Mouse (Mus musculus) ES-E14 (cell line): ENCODE measurements around the gene Bloc1s3. TPM values are rescaled to one million over a fixed set of nuclear protein-coding genes. Genes with fewer than 3 reads are reported as not detected.
A peak's percentile ranks its signal among the peaks of the same experiment; 100 is the strongest.

Source experiments
- DNase-seq: peaks from one replicate; pipeline ENCODE4 v3.0.0-alpha.2; 2013; ENCODE audit warnings: low read depth, low spot score
- H3K27ac ChIP-seq: 2 replicates; pipeline ENCODE4 v1.5.1; 2012; ENCODE audit warnings: low read depth, mild to moderate bottlenecking, low read length, moderate library complexity, mixed read lengths; ENCODE audit not compliant: poor library complexity, insufficient read depth, severe bottlenecking
- H3K36me3 ChIP-seq: 2 replicates; pipeline ENCODE4 v1.6.1; 2012; ENCODE audit warnings: mild to moderate bottlenecking, low read length, moderate library complexity, mixed read lengths; ENCODE audit not compliant: control insufficient read depth, poor library complexity, insufficient read depth, severe bottlenecking
- H3K4me1 ChIP-seq, 2 experiments: fragments of 150-350 bp in 1 of 2; sonication (generic) in 1 of 2; 2 replicates each; pipeline ENCODE4 v1.6.1; 2012; ENCODE audit warnings: low read length in 2 of 2, mild to moderate bottlenecking in 1 of 2, mixed read lengths in 1 of 2; ENCODE audit not compliant: control insufficient read depth in 2 of 2, insufficient read depth in 2 of 2, poor library complexity in 1 of 2
- H3K4me3 ChIP-seq, 2 experiments: fragments of 150-350 bp in 1 of 2; sonication (generic) in 1 of 2; 2 replicates each; pipeline ENCODE4 v1.5.1; 2012; ENCODE audit warnings: low read length in 2 of 2, low read depth in 1 of 2, mild to moderate bottlenecking in 1 of 2, mixed read lengths in 1 of 2; ENCODE audit not compliant: insufficient read depth in 1 of 2, poor library complexity in 1 of 2, severe bottlenecking in 1 of 2
- H3K9ac ChIP-seq: 2 replicates; pipeline ENCODE4 v1.6.1; 2012; ENCODE audit warnings: low read depth, mild to moderate bottlenecking, low read length, mixed read lengths; ENCODE audit not compliant: poor library complexity, insufficient read depth, severe bottlenecking
- H3K9me3 ChIP-seq: fragments of 150-350 bp; sonication (generic); 2 replicates; pipeline ENCODE4 v1.6.1; 2012; ENCODE audit warnings: low read depth, mild to moderate bottlenecking, low read length; ENCODE audit not compliant: control insufficient read depth, insufficient read depth
- CHD2 ChIP-seq: IDR thresholded peaks from 2 replicates; pipeline ENCODE4 v1.6.1; 2014; ENCODE audit warnings: mild to moderate bottlenecking, low read depth, low read length, inconsistent platforms
- HCFC1 ChIP-seq: IDR thresholded peaks from 2 replicates; pipeline ENCODE4 v1.6.1; 2012; ENCODE audit warnings: low read length, inconsistent platforms, borderline replicate concordance; ENCODE audit not compliant: insufficient read depth
- MAFK ChIP-seq: IDR thresholded peaks from 2 replicates; pipeline ENCODE4 v1.6.1; 2014; ENCODE audit warnings: mild to moderate bottlenecking, low read depth, low read length, inconsistent platforms; ENCODE audit not compliant: insufficient read depth
- ZC3H11A ChIP-seq: IDR thresholded peaks from 2 replicates; pipeline ENCODE4 v1.6.1; 2012; ENCODE audit warnings: low read depth, mild to moderate bottlenecking, inconsistent platforms, low read length, borderline replicate concordance
- ZNF384 ChIP-seq: IDR thresholded peaks from 2 replicates; pipeline ENCODE4 v1.6.1; 2012; ENCODE audit warnings: low read depth, low read length, inconsistent platforms
- in situ Hi-C, 2 experiments: fragments of 600-800 bp; cut with MboI; formaldehyde crosslinking; loops; one replicate each; pipeline ENCODE4 v1.15.1; 2025; ENCODE audit warnings: low sequenced_read_pairs in 2 of 2, inconsistent platforms in 1 of 2; ENCODE audit not compliant: unreplicated experiment in 2 of 2
- total RNA-seq: library from RNA; depleted of rRNA; stranded (reverse); fragments of 300-350 nt; gene quantifications from 2 replicates; pipeline ENCODE4 v1.2.3, GENCODE M21; 2012

The Bloc1s3 gene
- total RNA-seq, 1 experiment: 3.1 TPM

GRCm38 (mm10) chr7:19472403-19472802 is 35.8 kb downstream of the Bloc1s3 start:
- in situ Hi-C loops: loop anchor here in 1 of 2 experiments (10.0 kb wide), 1 partner anchor 58 kb away; no protein-coding TSS in a partner anchor
- H3K9ac ChIP-seq: no peak overlapping the region
- no peaks in the 10 kb centered on the region for H3K9me3 ChIP-seq
- no peaks in the 10 kb centered on the region for H3K36me3 ChIP-seq
- TF ChIP-seq CHD2 (no peak), HCFC1 (no peak), ZNF384 (no peak), ZC3H11A (no peak)
- no peak for DNase-seq
- H3K4me1 ChIP-seq: peaks cover 0 to 9% of the 10 kb centered on the region in 2 experiments; a peak in 2 of 4 replicates
- no peak overlapping the region for H3K4me3 ChIP-seq
- H3K27ac ChIP-seq: no peak overlapping the region

- Histone ChIP-seq H3K9me3 (no peaks in the 10 kb centered on the region), H3K4me1 (peaks cover 0 to 9% of the 10 kb centered on the region in 2 experiments; a peak in 2 of 4 replicates), H3K4me3 (no peak overlapping the region), H3K36me3 (no peaks in the 10 kb centered on the region), H3K27ac (no peak overlapping the region), H3K9ac (no peak overlapping the region)
- DNase-seq: no peak
- no peak for TF ChIP-seq MAFK
- no peak for TF ChIP-seq ZNF384
- TF ChIP-seq HCFC1: no peak
- no peak for TF ChIP-seq CHD2
- TF ChIP-seq ZC3H11A: no peak
- in situ Hi-C loops: loop anchor here in 1 of 2 experiments (10.0 kb wide), 1 partner anchor 56 kb away; no protein-coding TSS in a partner anchor
These were observed 37.9 kb downstream of the Bloc1s3 start for GRCm38 (mm10) chr7:19470308-19470707.

- H3K27ac ChIP-seq: no peak overlapping the region
- H3K9me3 ChIP-seq: no peaks in the 10 kb centered on the region
- 0 out of 2 replicates have a peak overlapping the region, but pooled peaks have one; percentile 7 for H3K9ac ChIP-seq
- no peak for DNase-seq
- TF ChIP-seq HCFC1 (no peak), ZC3H11A (no peak), ZNF384 (no peak), CHD2 (no peak), MAFK (no peak)
- in situ Hi-C loops: no loop called here
- peaks cover 2 to 15% of the 10 kb centered on the region in 2 experiments; a peak in 2 of 4 replicates for H3K4me1 ChIP-seq
- H3K4me3 ChIP-seq: peak overlapping the region; percentile 19 to 46; a peak in 3 of 4 replicates
- no peaks in the 10 kb centered on the region for H3K36me3 ChIP-seq
These were observed 38.8 kb downstream of the Bloc1s3 start for GRCm38 (mm10) chr7:19469404-19469803.

GRCm38 (mm10) chr7:19468279-19468678 is 39.9 kb downstream of the Bloc1s3 start:
- TF ChIP-seq ZNF384: no peak
- no peak for TF ChIP-seq HCFC1
- TF ChIP-seq ZC3H11A: no peak
- no peak for TF ChIP-seq MAFK
- no peak for TF ChIP-seq CHD2
- Histone ChIP-seq H3K4me1 (peaks cover 2 to 18% of the 10 kb centered on the region in 2 experiments; a peak in 2 of 4 replicates), H3K9ac (no peak overlapping the region), H3K4me3 (no peak overlapping the region), H3K9me3 (no peaks in the 10 kb centered on the region), H3K36me3 (no peaks in the 10 kb centered on the region), H3K27ac (no peak overlapping the region)
- in situ Hi-C loops: no loop called here
- no peak for DNase-seq
